Mouse (Mus musculus) forebrain, embryonic 16.5 days (tissue): Measurements from ENCODE around the gene 1700014D04Rik. TPM values are rescaled to one million over a fixed set of nuclear protein-coding genes. Genes with fewer than 3 reads are reported as not detected.

ENCODE experiments used
- ATAC-seq: fragments of 200-750 bp; cut with Nextera tagmentation; 2 replicates; pipeline ENCODE4 v1.8.0; 2017; ENCODE audit warnings: mild to moderate bottlenecking, moderate library complexity
- H3K27ac ChIP-seq: fragments of 300-500 bp; sonication (generic); 2 replicates; pipeline ENCODE4 v1.5.1; 2014; ENCODE audit warnings: low read length, control low read depth
- H3K27me3 ChIP-seq: fragments of 300-500 bp; sonication (generic); replicated peaks from 2 replicates; pipeline ENCODE4 v1.6.1; 2014; ENCODE audit warnings: low read length; ENCODE audit not compliant: control insufficient read depth, insufficient read depth
- H3K36me3 ChIP-seq: fragments of 300-500 bp; sonication (generic); 2 replicates; pipeline ENCODE4 v1.6.1; 2014; ENCODE audit not compliant: control insufficient read depth, insufficient read depth
- H3K4me1 ChIP-seq: fragments of 300-500 bp; sonication (generic); replicated peaks from 2 replicates; pipeline ENCODE4 v1.6.1; 2014; ENCODE audit warnings: low read length; ENCODE audit not compliant: control insufficient read depth, insufficient read depth
- H3K4me2 ChIP-seq: fragments of 300-500 bp; sonication (generic); 2 replicates; pipeline ENCODE4 v1.6.1; 2014; ENCODE audit warnings: mild to moderate bottlenecking, low read length, control low read depth
- H3K4me3 ChIP-seq: fragments of 300-500 bp; sonication (generic); replicated peaks from 2 replicates; pipeline ENCODE4 v1.5.1; 2014; ENCODE audit warnings: mild to moderate bottlenecking, low read length, control low read depth
- H3K9ac ChIP-seq: fragments of 300-500 bp; sonication (generic); replicated peaks from 2 replicates; pipeline ENCODE4 v1.6.1; 2014; ENCODE audit warnings: low read depth, low read length, control low read depth
- H3K9me3 ChIP-seq: fragments of 300-500 bp; sonication (generic); 2 replicates; pipeline ENCODE4 v1.6.1; 2016; ENCODE audit warnings: low read length; ENCODE audit not compliant: control insufficient read depth
- WGBS: fragments of 180-500 bp; shearing (Covaris S2); extraction: QIAGEN DNeasy Blood & Tissue Kit; methylation state at CpG from one replicate; pipeline ENCODE4 v1.1.7; 2014; 5-methylcytosine and 5-hydroxymethylcytosine counted together
- polyA plus RNA-seq: library from polyadenylated mRNA; unstranded; fragments of >200 nt; fragmentation: Nextera tagmentation; extraction: Ambion mirVana; gene quantifications from 2 replicates; pipeline ENCODE4 v1.2.1, GENCODE M21; 2015

The 1700014D04Rik gene
- polyA plus RNA-seq, 1 experiment from 2014 or later = 0.54 TPM

GRCm38 (mm10) chr13:59770164-59770562 is 23.6 kb upstream of the 1700014D04Rik start:
- WGBS = 0% methylated on average over 28 of the region's 28 CpGs

GRCm38 (mm10) chr13:59769296-59770163 is 23.0 kb upstream of the 1700014D04Rik start, which contains the start of gene Isca1:
Gene Isca1, minus strand, starts transcription at chr13:59769810.
- H3K27me3 ChIP-seq = no peaks in the 10 kb centered on the region
- H3K9ac ChIP-seq = peak within 1 kb of the TSS; percentile 80
- no peaks in the 10 kb centered on the region for H3K36me3 ChIP-seq
- peak within 1 kb of the TSS; percentile 68 for H3K4me2 ChIP-seq
- H3K4me3 ChIP-seq = peak within 1 kb of the TSS; percentile 75
- WGBS = under 1% methylated on average over 79 of the region's 91 CpGs
- H3K27ac ChIP-seq = peak within 1 kb of the TSS; percentile 99
- peaks cover 31% of the 10 kb centered on the region for H3K4me1 ChIP-seq
- ATAC-seq = peak; percentile 97
- no peaks in the 10 kb centered on the region for H3K9me3 ChIP-seq

More at GRCm38 (mm10) chr13:59770164-59770562, 23.6 kb upstream of the 1700014D04Rik start:
- Histone ChIP-seq H3K9ac (peak overlapping the region; percentile 80), H3K4me1 (peaks cover 31% of the 10 kb centered on the region), H3K27ac (peak overlapping the region; percentile 99), H3K4me3 (peak overlapping the region; percentile 75), H3K9me3 (no peaks in the 10 kb centered on the region), H3K36me3 (0 out of 2 replicates have a peak, but pooled peaks cover 5% of the 10 kb centered on the region), H3K4me2 (peak overlapping the region; percentile 68), H3K27me3 (no peaks in the 10 kb centered on the region)
- peak; percentile 82 for ATAC-seq

GRCm38 (mm10) chr13:59768531-59768930 is 22.0 kb upstream of the 1700014D04Rik start:
- H3K27me3 ChIP-seq = no peaks in the 10 kb centered on the region
- H3K4me1 ChIP-seq = peaks cover 31% of the 10 kb centered on the region
- no peak for ATAC-seq
- WGBS = 27% methylated on average over 13 of the region's 13 CpGs
- H3K4me2 ChIP-seq = peak overlapping the region; percentile 56
- H3K9ac ChIP-seq = 0 out of 2 replicates have a peak overlapping the region, but pooled peaks have one; percentile 77
- H3K36me3 ChIP-seq = no peaks in the 10 kb centered on the region
- H3K4me3 ChIP-seq = peak overlapping the region; percentile 75
- no peaks in the 10 kb centered on the region for H3K9me3 ChIP-seq
- H3K27ac ChIP-seq = no peak overlapping the region

GRCm38 (mm10) chr13:59766786-59767515 is 20.4 kb upstream of the 1700014D04Rik start:
- Histone ChIP-seq H3K27ac (no peak overlapping the region), H3K9me3 (no peaks in the 10 kb centered on the region), H3K9ac (no peak overlapping the region), H3K4me2 (no peak overlapping the region), H3K4me1 (peaks cover 31% of the 10 kb centered on the region), H3K4me3 (no peak overlapping the region), H3K36me3 (no peaks in the 10 kb centered on the region; the same call in 1 of the 2 replicates), H3K27me3 (no peaks in the 10 kb centered on the region)
- no peak for ATAC-seq
- WGBS = 80% methylated on average over 11 of the region's 11 CpGs

- no peak for ATAC-seq
- 94% methylated on average over 7 of the region's 7 CpGs for WGBS
These were observed 16.2 kb upstream of the 1700014D04Rik start for GRCm38 (mm10) chr13:59762791-59763190.

GRCm38 (mm10) chr13:59756906-59757305 is 10.4 kb upstream of the 1700014D04Rik start:
- no peak overlapping the region for H3K4me3 ChIP-seq
- no peak overlapping the region for H3K4me2 ChIP-seq
- peaks cover 10% of the 10 kb centered on the region for H3K36me3 ChIP-seq
- WGBS = 93% methylated on average over 7 of the region's 7 CpGs
- ATAC-seq = no peak
- H3K9me3 ChIP-seq = no peaks in the 10 kb centered on the region
- H3K9ac ChIP-seq = no peak overlapping the region
- H3K27me3 ChIP-seq = no peaks in the 10 kb centered on the region
- H3K4me1 ChIP-seq = no peaks in the 10 kb centered on the region
- no peak overlapping the region for H3K27ac ChIP-seq

More at GRCm38 (mm10) chr13:59762791-59763190, 16.2 kb upstream of the 1700014D04Rik start:
- no peaks in the 10 kb centered on the region for H3K9me3 ChIP-seq
- H3K4me3 ChIP-seq = no peak overlapping the region
- peaks cover 5% of the 10 kb centered on the region; the same call in 1 of the 2 replicates for H3K36me3 ChIP-seq
- no peak overlapping the region for H3K4me2 ChIP-seq
- H3K9ac ChIP-seq = no peak overlapping the region
- H3K27ac ChIP-seq = no peak overlapping the region
- H3K4me1 ChIP-seq = peaks cover 10% of the 10 kb centered on the region
- no peaks in the 10 kb centered on the region for H3K27me3 ChIP-seq

- H3K9ac ChIP-seq = no peak overlapping the region
- no peak overlapping the region for H3K4me2 ChIP-seq
- 91% methylated on average over 12 of the region's 12 CpGs for WGBS
- H3K4me3 ChIP-seq = no peak overlapping the region
- no peaks in the 10 kb centered on the region for H3K4me1 ChIP-seq
- no peaks in the 10 kb centered on the region for H3K27me3 ChIP-seq
- no peak overlapping the region for H3K27ac ChIP-seq
- H3K9me3 ChIP-seq = no peaks in the 10 kb centered on the region
- no peak for ATAC-seq
- H3K36me3 ChIP-seq = peaks cover 6% of the 10 kb centered on the region; the same call in 1 of the 2 replicates
These were observed 3.8 kb upstream of the 1700014D04Rik start for GRCm38 (mm10) chr13:59750310-59750709.

GRCm38 (mm10) chr13:59746164-59746563 is 388 bp downstream of the 1700014D04Rik start:
- H3K9me3 ChIP-seq = no peaks in the 10 kb centered on the region
- 80% methylated on average over 6 of the region's 6 CpGs for WGBS
- no peak for ATAC-seq
- H3K9ac ChIP-seq = no peak overlapping the region
- H3K4me2 ChIP-seq = no peak overlapping the region
- no peaks in the 10 kb centered on the region for H3K36me3 ChIP-seq
- no peaks in the 10 kb centered on the region for H3K27me3 ChIP-seq
- no peak overlapping the region for H3K27ac ChIP-seq
- no peaks in the 10 kb centered on the region for H3K4me1 ChIP-seq
- no peak overlapping the region for H3K4me3 ChIP-seq

GRCm38 (mm10) chr13:59745462-59745861 is 1.1 kb downstream of the 1700014D04Rik start:
- WGBS = 89% methylated on average over 6 of the region's 6 CpGs
- H3K36me3 ChIP-seq = no peaks in the 10 kb centered on the region
- ATAC-seq = no peak
- H3K4me1 ChIP-seq = no peaks in the 10 kb centered on the region
- no peak overlapping the region for H3K27ac ChIP-seq
- no peak overlapping the region for H3K4me2 ChIP-seq
- H3K9ac ChIP-seq = no peak overlapping the region
- no peak overlapping the region for H3K4me3 ChIP-seq
- no peaks in the 10 kb centered on the region for H3K9me3 ChIP-seq
- H3K27me3 ChIP-seq = no peaks in the 10 kb centered on the region
